Mouse (Mus musculus) cerebellum, adult 11-12 months (tissue): ENCODE measurements at regions not wholly inside any gene's neighbourhood (a gene's known extent, or its start where the extent isn't known, plus 50 kb on each side); places are given as distances from the start of the nearest gene placed in this dataset.

Experiments used
- DNase-seq: peaks from one replicate; pipeline ENCODE4 v3.0.0; 2022

DNA sequence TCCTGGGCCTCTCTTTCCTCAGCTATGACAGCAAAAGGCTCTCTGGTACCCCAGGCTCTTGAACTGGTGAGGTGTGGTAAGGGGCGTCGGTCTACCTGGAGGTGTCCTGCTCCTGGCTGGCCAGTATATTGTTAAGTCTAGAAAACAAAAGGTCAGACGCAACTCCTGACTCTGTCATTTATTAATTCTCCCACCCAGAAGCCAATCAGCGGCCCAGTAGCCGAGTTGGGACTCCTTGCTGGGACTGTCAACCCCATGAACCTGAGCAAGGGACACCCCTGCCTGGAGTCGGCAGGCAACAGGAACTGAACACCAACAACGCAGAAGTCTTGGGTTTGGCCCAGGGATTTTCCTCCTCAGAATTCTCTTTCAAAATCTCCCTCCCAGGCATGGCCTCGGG is 71.1 kb upstream of the Tle3 start:
- DNase-seq = no peak

DNA sequence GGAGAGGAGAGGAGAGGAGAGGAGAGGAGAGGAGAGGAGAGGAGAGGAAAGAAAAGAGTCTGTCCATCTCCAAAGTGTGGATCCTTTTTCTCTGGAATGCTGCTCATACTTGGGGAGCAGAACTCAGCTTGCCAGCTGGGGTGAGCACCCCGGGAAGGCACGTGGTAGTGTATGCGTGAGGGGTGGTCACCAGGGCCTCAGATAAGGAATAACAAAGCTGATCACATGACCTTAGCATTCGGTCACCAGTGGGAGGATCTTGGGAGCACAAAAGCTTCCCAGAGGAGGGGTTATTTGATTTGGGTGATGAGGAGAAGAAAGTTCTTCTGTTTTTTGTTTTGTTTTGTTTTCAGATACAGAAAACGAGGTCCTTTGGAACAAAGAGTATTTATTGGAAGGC is 69.4 kb upstream of the Tle3 start:
- DNase-seq = no peak

DNA sequence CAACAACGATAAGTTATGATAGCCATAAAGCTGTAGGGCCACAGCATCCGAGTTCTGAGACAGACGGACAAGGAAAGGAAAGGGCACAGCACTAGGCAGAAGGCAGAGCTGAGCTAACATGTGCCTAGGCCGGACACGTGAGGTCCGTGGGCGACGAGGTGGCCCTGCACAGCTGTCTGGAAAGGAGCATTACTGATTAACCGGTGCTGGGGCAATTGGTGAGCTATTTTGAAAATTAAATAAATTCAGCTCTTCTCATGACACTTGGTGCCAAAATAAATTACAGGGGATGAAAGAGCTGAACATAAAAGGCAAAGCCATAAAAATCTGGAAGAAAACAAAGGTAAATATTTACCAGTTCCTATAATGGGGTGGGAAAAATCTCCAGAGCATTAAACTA is 65.9 kb upstream of the Tle3 start:
- DNase-seq = no peak

DNA sequence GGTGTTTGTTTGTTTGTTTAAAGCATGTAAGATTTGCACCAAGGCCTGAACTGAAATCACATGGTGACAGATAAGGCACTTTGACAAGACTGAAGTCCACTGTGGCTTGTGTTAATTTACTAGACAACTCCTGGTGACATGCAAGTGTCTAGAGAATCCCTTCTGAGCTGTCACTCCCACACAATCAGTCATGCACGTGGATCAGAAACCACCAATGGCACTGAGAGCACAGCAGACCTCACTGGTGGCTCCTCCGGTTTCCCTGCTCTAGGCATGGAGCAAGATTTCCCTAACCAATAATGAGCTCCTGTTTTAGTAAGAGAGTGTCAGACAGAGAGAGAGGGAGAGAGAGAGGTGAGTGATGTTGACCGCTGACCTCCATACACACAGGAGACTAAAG is 63.1 kb upstream of the Tle3 start:
- DNase-seq = no peak

DNA sequence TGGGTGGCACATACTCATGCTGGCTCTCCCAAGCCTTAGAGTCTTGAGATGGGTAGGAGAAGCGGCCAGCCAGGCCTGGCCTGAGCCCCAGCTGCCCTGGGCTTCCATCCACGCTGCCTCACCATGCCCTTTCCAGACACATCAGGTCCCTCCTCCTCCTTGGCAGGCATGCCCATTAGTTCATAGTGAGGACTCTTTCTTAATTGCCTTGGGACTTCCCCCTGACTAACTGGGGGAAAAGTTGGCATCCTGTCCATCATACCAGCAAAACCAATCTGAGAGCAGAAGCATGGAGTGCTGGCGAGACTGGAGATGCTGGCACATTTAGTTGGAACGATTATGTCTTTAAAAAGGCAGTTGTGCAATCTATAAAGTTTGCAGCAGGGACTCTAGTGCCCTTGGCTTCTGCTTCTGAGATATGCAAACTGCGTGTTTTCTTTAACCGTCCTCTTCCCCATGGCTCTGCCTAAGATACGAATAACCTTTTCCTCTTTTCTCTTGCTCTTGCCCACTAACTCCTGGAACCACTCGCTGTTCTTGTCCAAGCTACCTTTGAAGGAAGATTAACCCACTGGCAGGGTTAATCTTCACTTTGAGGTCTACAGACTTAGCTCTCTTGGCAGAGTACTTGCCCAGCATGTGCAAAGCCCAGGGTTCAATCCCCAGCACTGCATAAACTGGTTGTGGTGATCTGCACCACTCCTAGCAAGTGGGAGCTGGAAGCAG is 62.2 kb upstream of the Tle3 start:
- DNase-seq = no peak

DNA sequence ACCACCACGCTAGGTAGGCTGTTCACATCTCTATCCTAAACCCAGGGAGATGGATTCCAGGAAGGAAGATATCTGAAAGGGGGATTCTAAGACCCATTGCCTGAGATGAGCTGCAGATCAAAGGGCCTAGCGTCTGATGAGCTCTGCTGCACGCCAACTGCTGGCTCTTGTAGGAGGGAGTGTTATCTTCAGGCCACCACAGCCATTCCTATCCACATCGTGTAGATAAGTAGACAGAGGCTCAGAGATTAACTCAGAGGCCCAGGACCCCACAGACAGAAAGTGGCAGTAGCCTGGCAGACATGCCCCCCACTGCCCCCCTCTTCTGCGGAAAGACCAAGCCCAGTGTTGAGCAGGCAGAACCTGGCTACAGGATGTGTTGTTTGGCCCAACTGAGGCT is 61.6 kb upstream of the Tle3 start:
- no peak for DNase-seq

DNA sequence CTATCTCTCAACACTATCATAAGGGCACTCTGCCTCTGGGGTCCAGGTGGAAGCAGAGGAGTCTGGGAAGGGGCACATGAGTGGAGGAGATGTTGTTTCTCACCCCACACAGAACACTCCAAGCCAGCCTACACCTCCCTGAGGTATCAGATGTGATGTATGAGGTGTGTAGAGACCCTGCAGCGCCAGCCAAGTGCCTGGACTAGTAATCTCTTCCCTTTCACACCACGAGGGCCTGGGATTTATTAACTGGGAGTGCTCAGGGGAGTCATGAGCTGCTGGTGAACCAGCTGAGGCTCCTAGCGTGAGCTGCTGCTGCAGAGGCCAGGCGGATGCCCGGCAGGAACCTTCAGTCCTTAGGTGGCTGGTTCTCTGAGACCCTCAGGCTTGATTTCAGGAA is 60.6 kb upstream of the Tle3 start:
- DNase-seq = no peak

DNA sequence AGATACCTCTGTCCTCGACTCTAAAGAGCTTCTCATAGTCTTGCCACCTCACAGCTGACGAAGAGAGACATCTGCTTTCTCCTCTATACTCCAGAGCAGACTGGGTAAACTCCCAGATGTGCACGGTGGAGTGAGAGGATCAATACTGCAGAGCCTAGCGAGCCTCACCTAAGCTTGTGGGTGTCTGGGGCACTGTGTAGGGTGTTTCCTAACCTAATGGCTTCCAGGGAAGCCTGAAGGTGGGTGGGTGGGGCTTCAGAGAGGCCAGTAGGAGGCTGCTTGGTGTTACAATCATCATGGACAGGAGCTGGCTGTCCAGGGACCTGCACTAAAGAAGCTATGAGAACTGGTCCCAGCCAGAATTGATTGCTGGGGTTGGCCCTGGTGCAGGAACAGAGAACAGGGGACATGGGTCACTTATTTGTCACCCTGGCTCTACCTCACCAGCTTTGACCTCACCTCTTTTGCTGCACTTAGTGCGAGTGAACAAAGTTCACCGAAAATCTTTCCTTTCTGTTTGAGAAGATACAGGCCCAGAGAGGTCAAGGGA is 57.5 kb upstream of the Tle3 start:
- no peak for DNase-seq

DNA sequence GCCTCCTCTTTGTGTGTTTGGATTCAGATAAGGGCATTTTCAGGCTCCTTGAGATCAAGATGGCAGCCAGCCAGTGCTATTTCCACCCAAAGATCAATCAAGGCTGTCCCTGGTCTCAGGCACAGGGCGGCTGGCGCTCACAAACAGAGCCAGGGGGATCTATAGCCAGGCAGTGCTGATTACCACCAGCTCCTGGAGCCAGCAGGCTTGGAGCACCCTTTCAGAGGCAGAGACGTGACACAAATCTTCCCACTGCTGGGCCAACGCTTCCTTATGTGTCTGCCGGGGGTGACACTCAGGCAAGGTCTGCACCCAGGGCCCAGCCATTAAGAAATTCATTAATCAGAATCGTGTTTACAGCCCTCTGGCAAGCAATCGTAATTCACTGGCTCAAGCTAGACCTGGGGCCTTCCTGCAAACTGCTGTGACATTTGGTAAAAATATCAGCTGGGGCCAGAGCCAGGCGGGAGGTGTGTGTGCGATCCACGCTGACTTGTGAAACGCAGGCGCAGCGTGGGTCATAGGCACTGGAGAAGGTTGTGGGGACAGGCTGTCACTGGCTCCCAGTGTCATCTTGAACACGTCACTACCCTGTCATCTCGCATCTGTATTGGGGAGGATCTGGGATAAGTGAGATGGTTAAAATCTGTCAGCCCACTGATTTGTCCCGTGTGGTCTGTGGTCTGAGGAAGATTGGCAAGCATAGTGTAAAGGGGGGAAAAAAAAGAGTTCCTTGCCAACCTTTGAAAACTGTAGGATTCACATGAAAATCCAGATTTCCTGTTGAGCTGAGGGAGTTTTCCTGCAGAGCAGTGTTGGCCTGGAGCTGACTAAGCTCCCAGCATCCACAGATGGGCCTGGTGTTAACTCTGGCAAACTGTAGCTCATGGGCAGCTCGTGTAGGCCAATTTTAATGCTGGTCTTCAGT is 56.5 kb upstream of the Tle3 start:
- peak; percentile 68 for DNase-seq

DNA sequence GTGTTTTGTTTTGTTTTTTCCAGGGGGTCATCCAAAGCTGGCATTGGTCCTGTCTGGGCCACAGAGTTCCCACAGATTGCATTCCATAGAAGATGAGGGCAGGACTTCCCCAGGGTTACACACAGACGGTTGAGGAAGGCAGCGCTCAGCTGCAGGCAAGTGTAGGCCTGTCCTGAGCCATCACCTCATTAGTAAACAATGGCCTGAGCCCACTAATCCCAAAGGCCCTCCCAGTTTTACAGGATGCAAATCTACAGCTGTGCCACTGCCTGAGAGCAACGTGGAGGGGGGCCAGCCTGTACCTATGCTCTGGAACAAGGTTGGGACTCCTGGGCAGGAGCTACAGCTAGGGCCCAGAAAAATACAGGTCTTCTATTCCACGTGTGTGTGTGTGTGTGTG is 55.7 kb upstream of the Tle3 start:
- DNase-seq = no peak

DNA sequence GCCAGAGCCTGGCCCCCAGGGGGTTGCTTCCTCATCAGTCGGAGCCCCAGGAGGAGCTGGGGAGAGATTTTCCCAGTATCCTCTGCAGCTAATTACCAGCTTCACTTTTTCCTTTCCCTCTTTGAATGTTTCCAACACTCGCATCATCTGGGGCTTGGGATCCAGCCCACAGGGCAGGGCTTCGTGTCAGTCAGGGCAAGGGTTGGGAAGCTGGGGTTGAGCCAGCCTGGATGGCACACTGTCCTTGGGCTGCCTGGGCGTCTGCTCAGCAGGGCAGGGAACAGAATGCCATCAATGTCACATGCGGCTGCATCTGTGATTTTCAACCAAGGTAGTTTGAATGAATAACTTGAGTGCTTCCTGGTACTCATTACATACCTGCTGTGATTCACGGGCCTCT is 52.4 kb upstream of the Tle3 start:
- no peak for DNase-seq

DNA sequence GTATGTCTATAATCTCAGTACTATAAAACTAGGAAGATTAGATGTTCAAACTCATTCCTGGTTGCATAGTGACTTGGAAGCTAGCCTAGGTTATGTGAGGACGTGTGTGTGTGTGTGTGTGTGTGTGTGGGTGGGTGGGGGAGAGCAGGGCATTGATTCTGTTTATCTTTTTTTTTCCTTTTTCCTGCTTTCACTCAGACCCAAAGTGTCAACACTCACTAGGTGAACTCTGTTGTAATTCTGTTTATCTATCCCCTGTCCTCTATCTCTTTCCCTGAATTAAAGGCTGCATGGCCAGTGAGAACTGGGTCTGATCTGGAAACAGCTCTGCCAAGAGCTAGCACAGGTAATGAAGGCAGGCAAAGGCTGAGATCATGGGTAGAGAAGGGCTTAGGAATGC is 50.9 kb upstream of the Tle3 start:
- no peak for DNase-seq

DNA sequence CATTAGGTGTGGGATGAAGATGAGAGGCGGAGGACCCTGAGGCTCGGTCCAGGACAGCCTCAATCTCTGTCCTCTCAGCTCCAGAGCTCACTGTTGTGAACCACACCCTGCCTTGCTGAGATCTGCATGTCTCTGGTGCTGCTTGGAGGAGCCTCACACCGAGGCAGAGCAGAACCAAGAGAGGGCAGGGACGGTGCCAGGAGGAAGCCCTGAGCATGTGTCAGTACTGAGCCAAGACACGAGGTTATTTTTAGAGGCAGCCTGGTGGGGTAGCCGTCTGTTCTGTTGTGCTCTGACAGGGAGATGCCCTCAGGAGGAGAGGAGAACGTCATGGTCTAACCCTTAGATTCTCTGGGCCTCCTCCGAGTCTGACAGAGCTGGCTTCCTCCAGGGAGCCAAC is 50.3 kb upstream of the Tle3 start:
- peak; percentile 93 for DNase-seq

DNA sequence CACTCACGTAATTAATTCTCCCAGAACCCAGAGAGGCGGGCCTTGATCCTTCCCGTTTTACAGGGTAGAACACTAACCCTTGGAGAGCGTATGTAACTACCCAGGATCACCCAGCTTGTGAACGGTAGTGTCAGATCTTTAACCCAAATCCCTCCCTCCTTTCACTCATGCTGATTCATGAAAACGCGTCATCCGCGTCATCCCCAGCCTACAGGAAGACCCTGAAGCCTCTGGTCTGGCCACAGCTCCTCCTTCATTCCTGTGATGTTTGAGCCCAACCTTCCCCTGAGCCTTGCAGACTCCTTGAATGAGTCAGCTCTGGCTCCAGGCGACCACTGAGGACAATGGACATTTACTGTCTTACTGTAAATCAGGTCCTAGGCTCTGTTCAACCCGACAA is 49.8 kb upstream of the Tle3 start:
- no peak for DNase-seq
